Mouse (Mus musculus) cerebellum, adult 9-10 months (tissue): ENCODE results near the gene Rhcg.

ENCODE experiments used
- DNase-seq: peaks from one replicate; pipeline ENCODE4 v3.0.0; 2022

Gene Rhcg

DNA sequence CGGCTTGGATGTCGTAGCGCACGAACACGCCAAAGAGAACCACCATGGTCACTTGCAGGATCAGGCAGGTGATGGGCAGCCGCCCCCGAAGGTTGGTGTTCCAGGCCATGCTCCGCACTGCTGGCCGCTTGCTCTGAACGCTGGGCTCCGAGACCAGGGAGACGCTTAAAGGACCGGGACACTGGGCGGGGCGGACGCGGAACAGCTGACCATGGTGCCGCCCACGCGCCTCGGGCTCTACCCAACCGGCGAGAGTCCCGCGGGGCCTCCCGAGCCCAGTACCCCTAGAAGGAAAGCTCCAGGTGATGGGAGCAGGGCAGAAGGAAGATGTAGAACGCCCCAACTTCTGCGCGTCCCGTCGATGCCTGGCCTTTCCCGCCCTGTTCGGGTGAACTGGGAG is at the start of gene Rhcg:
Gene Rhcg, minus strand, starts transcription at position 240 of the 400 bp plus-strand sequence.
- no peak for DNase-seq

DNA sequence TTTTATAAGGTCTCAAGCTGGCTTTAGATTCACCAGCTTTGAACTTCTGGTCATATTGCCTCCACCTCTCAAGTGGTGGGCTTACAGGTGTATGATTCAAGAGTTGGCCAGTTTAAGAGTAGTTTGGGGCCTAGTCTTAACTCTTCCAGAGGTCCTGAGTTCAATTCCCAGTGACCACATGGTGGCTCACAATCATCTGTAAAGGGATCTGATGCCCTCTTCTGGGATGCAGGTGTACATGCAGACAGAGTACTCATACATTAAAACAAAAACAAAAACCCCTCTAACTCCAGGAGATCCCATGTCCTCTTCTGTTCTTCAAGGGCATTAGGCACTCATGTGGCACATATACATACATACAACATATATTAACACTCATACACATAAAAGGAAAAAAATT is 49.2 kb upstream of the Rhcg start:
- DNase-seq: no peak

DNA sequence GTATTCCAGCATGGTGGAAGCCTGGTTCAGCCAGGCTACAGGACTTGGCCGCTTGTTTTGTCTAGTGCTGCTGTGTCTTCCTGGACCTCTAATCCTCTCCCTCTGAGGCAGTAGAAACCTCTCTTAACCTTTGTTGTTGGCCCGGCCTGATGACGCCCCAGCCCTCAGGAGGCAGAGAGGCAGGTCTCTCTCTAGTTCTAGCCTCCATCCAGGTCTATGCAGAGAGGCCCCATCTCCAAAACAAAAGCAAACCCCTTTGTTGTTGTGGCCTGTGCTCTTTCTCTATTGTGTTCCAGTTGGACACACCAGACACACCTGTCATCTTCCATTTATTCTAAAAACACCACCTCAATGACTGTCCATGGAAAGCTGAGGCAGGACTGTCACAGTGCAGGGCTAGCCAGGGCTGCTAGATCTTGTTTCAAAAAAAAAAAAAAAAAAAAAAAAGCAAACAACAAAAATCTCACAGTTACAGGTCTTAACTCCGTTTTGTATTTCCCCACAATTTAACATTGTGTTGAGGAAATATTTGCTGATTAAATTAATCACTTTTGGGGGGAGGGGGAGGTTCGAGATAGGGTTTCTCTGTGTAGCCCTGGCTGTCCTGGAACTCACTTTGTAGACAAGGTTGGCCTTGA is 43.9 kb upstream of the Rhcg start:
- DNase-seq: no peak

- peak; percentile 4 for DNase-seq
Observed at GRCm38 (mm10) chr7:79660291-79661150, 43.1 kb upstream of the Rhcg start.

DNA sequence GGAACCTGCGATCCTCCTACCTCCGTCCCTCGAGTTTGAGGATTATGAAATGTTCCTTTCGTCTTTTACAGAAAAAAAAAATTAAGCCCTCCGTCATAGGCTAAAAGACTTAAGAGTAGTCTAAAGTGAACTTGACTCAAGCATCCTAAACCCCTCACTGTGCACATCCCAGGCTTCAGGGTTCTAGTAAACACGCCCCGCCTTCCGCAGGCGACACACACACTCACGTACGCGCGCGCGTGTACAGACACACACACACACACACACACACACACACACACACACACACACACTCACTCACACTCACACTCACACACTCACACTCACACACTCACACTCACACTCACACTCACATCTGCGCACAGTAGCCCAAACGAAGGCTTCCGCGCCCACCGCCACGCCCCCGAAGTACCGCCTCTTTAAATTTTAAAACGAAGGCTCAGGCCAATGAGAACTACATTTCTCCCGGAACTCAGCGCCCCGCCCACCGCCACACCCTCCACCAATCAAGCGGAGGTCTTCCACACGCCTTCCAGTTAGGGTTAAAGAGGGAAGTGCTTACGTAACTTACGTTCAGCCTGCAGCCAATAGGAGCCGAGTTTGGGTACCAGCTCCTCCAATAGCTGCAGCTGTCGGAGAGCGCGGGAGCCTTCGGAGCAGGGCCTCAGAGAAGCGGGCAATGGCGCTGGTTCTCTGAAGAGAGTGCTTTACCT is 42.3 kb upstream of the Rhcg start, which contains the start of gene Ticrr:
Gene Ticrr, plus strand, starts transcription at position 619 of the 713 bp plus-strand sequence.
- peak; percentile 94 for DNase-seq

GRCm38 (mm10) chr7:79654586-79654985 is 37.1 kb upstream of the Rhcg start:
- DNase-seq: no peak

DNA sequence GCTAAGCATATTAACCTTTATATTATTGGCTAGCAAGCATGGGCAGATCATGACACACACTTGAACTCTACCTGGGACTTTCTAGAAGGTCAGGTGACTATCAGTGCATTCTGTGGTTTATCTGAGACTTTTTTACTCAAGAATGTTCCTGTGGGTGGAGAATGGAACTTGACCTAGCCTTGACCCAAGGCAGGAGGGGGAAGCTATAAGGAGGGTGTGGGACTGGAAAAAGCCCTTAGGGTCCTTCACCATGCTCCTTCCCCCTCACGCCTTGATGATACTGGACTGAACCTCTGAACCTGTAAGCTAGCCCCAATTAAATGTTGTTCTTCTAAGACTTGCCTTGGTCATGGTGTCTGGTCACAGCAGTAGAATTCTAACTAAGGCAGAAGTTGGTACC is 36.7 kb upstream of the Rhcg start:
- DNase-seq: no peak

DNA sequence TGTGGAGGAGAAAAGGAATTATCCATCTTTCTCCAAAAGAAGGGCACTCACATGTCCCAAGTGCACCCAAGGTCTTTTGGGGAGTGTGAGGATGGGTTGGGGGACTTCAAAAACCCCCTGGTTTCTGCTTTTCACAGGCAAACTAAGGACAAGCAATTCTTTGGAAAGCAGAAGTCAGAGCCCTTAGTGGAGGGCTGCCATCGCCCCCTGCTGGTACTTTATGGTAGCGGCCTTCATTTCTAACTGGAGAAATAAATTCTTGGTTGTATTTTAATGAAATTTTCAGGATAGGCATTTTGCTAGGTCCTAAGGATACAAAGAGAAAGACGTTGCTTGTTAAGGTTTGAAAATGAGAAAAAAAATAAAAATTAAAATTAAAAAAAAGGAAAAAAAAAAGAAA is 31.5 kb upstream of the Rhcg start:
- DNase-seq: peak; percentile 32

DNA sequence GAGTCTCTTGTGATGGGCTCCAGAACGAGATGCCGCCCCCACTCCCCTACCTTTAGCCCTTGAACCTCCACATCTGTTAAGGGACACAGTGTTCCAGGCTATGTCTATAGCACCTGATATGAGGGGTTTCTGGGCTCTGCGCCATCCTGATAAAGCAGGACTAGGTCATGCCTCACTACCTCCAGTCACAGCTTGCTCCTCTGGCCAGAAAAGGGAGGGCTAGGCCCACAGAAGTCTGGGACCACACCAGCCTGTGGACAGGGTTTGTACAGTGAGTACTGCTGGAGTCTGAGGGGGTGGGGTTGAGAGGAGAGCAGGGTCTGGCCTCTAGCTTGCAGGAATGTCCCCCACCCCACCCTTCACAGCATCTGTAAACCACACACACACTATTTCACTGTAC is 29.8 kb upstream of the Rhcg start:
- DNase-seq: no peak

DNA sequence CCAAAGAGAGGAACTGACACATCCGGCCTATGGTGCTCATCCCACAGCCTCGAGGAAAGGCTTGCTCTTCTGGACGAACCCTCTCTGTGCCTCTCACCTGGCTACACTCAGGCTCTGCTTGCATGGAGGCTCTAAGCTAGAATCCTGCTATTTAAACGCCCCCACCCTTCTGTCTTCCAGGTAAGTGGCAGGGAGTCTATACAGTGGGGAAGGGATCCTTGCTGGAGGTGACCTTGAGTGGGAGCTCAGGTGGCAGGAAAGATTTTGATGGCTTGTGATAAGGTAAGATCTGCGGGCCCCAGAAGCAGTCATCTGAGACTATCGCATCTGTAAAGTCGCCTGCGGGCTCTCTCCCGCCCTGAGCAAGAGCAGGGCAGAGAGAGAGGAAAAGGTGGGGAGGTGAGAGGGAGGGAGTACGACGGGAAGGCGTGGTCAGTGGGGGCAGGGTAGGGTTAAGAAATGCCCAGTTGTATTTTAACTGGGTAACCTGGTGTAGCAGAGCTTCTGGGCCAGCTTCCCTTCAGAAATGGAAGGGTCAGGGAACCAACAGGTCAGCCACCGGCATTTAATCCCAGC is 14.4 kb upstream of the Rhcg start:
- no peak for DNase-seq

GRCm38 (mm10) chr7:79628271-79628913 is 10.9 kb upstream of the Rhcg start:
- no peak for DNase-seq

DNA sequence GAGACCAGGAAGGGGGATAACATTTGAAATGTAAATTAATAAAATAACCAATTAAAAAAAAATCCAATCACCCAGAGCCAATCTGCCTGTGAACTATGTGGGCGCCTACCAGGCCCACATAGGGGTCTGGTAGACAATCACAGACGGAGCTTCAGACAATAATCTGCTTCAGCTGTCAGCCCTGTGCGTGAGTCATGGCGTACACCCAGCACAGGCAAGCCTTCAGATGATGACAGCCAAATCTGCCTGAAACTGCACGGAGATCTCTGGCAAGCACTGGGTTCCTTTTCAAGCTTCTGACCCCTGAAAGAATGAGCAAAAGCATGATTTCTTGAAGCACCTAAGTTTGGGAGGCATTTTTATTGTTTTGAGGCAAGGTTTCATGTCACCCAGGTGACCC is 8.7 kb upstream of the Rhcg start:
- no peak for DNase-seq

GRCm38 (mm10) chr7:79623086-79623485 is 5.6 kb upstream of the Rhcg start:
- no peak for DNase-seq

GRCm38 (mm10) chr7:79619493-79619892 is 2.0 kb upstream of the Rhcg start:
- no peak for DNase-seq

DNA sequence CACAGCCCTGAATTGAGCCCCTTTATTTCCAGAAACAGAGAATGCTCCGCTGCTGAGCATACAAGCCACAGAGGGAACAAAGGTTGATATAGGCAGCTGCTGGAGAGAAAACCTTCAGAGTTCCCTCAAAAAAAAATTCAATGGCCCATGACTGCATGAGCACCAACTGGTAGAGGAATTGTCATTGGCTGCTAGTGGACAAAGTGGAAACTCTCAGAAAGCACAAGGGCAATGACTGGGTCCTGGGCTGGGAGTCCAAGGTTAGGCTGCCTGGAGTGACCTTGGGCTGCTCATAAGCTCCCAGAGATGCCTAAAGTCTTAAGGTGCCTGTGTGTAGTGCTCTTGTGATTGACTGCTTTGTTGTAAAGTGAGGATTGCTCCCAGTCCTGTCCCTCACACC is 1.5 kb downstream of the Rhcg start:
- no peak for DNase-seq

DNA sequence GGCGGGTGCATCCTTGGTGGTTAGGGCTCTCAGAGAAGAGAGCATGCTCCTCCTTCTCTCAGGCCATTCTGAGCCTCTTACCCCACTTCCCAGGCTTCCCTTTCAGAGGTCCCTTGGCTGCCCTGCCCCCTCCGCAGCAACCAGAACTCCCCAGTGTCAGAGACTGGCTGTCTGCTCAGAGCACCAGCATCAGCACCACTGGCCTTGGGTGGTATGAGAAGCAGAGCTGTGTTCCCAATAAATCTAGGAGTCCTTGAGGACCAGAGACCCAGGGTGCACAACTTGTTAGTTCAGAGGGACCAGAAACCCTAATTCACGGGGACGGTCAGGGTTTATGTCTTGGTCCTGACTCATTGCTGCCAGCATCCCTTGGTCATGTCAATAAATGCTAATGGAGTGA is 2.4 kb downstream of the Rhcg start:
- DNase-seq: no peak

- no peak for DNase-seq
Observed at GRCm38 (mm10) chr7:79613314-79613713, 4.1 kb downstream of the Rhcg start.

- no peak for DNase-seq
Observed at GRCm38 (mm10) chr7:79612783-79613182, 4.7 kb downstream of the Rhcg start.

GRCm38 (mm10) chr7:79611901-79612300 is 5.6 kb downstream of the Rhcg start:
- DNase-seq: no peak

DNA sequence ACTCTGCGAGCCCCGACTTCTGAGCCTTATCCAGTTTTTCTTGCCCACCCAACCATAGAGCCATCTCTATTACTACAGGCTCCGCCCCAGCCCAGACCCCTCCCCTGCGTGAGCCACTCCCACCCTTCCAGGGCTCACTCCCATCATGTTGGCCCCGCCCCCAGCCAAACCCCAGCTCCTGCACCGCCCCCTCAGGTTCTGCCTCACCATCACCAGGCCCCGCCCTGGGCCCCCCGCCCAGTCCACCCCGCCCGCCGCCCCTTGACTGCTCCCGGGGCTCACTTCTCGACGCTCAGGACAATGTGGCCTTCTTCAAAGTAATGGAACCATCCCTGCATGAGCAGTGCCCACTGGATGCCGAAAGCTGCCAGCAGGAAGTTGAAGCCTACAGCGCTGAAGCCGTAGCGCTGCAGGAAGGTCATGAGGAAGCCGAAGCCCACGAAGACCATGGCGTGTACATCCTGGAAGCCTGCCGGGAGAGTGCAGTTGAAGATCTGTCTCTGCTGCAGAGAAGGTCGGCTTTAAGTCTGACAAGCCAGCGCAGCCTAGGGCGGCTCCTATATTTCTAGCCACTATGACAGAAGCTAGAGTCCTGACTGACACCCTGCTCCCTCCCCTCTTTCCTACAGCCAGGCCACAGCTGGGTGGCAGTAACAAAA is 10.1 kb downstream of the Rhcg start:
- DNase-seq: no peak

DNA sequence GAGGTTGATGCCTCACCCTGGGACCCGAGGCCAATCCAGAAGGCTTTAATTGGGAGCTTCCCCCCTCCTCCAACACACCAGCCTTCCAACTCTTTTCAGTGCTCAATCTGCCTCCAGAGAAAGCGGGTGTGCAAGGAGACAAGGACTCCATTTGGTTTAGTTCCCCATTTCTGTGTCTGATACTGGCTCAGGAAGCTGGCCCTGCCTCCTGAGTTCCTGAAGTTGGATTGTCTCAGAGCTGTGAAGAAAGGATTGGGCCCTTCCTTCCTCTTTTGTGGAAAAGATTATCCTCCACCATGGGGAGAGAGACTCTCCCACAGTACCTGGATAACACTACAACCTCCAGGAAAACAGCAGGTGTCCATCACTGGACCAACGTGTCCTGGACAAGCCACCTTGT is 10.7 kb downstream of the Rhcg start:
- no peak for DNase-seq

DNA sequence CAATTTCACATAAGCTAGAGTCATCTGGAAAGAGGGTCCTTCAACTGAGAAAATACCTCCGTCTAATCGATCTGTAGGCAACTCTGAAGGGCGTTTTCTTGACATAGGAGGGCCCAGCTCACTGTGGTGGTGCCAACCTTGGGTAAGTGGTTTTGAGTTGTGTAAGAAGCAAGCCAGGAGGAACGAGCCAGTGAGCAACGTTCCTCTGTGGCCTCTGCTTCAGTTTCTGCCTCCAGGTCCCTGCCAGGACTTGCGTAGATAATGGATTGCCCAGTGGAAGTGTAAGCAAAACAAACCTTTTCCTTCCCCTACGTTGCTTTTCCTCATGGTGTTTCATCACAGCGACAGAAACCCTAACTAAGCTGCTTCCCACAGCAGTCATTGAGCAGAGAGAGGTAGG is 15.5 kb downstream of the Rhcg start:
- DNase-seq: no peak
